Mouse (Mus musculus) megakaryocyte, adult 5-6 weeks (primary cell): ENCODE measurements around the gene Foxn1. TPM values are rescaled to one million over a fixed set of nuclear protein-coding genes. Genes with fewer than 3 reads are reported as not detected.

Experiments used
- ATAC-seq: 2 replicates; pipeline ENCODE4 v1.8.0; 2016; ENCODE audit warnings: mild to moderate bottlenecking, inconsistent platforms; ENCODE audit not compliant: poor library complexity, severe bottlenecking
- total RNA-seq, 2 experiments: library from RNA; stranded (forward) in 1 of 2; stranded (reverse) in 1 of 2; fragments of 153-499, 151-499 nt in 1 of 2; fragments of 221-1000, 200-1000 nt in 1 of 2; gene quantifications; 2 replicates each; pipeline versions ENCODE4 v1.2.3 to v1.2.4; 2015 to 2017

The Foxn1 gene
- total RNA-seq, 2 experiments from 2014 or later = not detected

DNA sequence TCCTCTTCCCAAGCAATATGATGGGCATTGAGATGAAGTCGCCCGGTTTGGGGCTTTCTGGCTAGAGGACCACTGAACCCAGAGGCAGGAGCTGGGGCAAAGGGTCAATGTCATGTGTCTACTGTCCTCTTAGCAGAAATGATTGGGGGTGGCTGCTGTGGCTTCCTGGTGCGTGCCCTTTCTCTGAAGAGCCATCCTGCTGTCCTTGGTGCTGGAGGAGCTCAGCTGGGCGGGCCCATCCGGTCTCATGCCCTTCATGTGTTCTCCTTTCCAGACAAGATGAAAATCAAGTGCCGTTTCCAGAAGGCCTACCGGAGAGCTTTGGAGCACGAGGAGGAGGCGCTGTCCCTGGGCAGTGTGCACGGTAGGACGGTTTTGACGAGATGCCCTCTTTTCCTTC is 53.7 kb downstream of the Foxn1 start:
- no peak for ATAC-seq

DNA sequence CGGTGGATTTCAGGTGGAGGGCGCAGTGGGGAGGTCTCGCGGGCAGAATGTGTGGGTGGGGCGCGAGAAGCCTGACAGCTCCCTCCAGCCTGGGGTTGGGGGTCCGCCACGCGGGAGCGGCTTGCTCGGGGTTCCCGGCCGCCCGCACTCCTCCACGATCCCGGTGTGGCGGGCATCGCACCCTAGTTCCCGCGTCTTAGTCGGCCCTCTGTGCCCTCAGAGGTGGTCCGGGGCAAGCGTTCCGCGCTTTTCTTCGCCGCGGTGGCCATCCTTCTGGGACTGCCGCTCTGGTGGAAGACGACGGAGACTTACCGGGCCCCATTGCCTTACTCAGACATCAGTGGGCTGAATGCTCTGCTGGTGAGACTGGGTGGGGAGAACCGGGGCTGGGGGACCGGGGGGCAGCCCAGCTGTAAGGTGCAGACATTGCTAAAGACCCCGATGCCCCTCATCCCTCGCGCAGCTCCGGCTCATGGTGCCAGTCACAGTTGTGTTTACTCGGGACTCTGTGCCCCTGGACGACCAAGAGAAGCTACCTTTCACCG is 57.8 kb downstream of the Foxn1 start:
- no peak for ATAC-seq

DNA sequence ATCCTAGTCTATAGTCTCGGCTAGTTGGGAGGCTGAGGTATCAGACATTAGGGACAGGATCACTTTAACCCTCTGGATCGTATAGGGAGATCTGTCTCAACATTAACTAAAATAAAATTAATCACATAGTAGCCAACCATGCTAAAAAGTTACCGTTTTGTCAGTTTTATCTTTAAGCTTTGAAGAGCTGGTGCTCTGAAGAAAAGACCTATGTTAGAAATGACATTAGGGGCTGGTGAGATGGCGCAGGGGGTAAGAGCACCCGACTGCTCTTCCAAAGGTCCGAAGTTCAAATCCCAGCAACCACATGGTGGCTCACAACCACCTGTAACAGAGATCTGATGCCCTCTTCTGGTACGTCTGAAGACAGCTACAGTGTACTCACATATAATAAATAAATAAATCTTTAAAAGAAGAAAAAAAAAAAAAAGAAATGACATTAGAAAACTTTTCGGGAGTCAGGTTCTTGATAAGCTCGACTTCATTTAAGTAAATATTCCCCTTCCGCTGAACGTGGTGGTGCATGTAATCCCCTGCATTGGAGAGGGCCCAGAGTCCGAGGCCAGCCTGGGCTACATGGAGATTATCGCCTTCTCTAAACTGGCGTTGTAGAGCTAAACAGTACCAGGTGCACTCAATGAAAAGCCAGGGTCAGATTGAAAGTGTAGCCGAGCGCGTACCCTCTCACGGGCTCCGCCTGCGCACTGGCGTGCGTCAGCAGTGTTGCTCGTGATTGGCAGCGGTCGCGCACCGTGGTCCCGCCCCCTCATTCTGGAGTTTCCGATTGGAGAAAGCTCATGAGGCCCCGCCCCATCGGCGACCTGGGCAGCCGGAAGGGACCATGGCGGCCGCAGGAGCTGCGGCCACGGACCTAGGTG is 58.5 kb downstream of the Foxn1 start, which contains the start of gene Pigs:
Pigs (plus strand) TSS at position 782 of the 878 bp plus-strand sequence.
- peak; percentile 100 for ATAC-seq

- ATAC-seq = no peak
Measured at GRCm38 (mm10) chr11:78327215-78327614, 59.1 kb downstream of the Foxn1 start.

- ATAC-seq = no peak
Measured at GRCm38 (mm10) chr11:78324965-78325364, 61.4 kb downstream of the Foxn1 start.

- no peak for ATAC-seq
Measured at GRCm38 (mm10) chr11:78324000-78324785, 62.2 kb downstream of the Foxn1 start.

DNA sequence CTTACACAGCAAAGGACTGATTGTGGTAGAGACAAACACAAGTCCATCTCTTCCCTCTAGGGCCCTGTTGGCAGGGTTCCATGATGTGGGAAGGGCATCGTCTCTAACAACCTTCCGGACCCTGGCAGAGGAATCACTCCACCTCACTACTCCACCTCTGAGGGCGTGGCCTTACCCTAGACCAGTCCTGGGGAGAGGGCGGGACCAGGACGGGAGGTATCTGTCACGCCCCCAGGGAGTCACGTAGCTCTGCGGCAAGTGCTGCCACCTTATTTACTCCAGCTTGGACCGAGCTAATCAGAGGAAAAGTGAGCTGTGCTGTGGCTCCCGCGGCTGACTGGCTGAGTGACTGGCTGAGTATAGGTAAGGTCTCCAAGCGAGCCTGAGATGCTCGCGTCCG is 63.5 kb downstream of the Foxn1 start, which contains the start of gene Aldoc:
Aldoc (plus strand) TSS at position 109 of the 400 bp plus-strand sequence.
- ATAC-seq = peak; percentile 95

DNA sequence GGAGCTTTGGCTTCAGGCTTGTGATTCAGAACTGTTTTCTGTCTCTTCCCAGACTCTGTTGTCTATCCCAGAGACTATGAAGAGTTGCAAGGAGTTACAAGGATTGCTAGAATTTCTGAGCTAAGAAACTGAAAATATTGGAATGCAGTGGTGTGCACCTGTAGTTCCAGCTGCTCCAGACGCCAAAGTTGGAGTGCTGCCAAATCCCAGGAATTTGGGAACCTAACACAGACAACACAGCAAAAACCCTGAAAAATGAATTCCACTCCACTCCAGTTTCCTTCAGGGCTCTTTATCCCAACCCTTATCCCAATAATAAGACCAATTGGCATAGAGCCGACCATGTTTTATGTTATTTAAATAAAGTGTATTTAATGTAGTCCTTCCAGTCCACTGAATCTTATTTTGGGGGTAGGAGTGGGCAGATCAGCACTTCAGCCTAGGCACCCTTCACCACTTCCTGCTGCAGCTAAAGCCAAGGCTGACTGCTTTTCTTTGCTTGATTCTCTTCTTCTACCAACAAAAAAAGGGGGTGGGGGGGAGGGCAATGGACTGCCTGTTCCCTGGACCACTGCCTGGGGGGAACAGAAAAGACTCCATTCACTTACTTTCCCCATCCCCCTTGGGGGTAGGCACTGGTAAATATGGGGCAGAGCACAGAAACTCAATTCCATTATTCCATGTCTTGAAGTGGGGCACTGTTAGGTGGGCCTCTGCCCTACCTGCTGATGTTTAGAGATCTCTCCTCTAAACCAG is 64.1 kb downstream of the Foxn1 start:
- ATAC-seq = no peak

DNA sequence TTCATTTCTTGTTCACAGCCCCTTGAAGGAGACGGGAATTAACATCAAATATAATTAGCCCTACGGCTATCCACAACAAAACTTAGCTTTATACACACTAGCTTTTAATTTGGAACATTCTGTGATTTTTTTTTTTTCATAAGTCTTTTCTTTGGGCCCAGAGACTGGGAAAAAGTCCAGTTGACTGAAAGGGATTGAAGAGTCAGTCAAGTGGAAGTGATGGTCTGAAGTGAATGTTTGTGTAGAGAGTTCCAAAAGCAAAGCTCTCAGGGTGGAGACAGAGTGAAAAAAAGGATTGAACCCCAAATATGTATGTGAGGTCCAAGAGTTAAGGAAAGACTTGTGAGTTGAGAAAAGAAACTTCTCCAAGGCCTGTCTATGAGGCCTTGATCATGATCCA is 67.9 kb downstream of the Foxn1 start:
- no peak for ATAC-seq

- ATAC-seq = no peak
Measured at GRCm38 (mm10) chr11:78313662-78314061, 72.7 kb downstream of the Foxn1 start.

- ATAC-seq = no peak
Measured at GRCm38 (mm10) chr11:78310861-78311511, 75.4 kb downstream of the Foxn1 start.

Other genes starting within 250 kb of the Foxn1 start
- 1.3 TPM in 2 replicates for gene Traf4, start 221.0 kb downstream of the Foxn1 start, total RNA-seq (2015)
- gene Traf4, start 221.0 kb downstream of the Foxn1 start, total RNA-seq (2017) = 0.51 and 2.2 TPM in 2 replicates
- 2.4 and 8.6 TPM in 2 replicates for gene Nek8, start 209.9 kb downstream of the Foxn1 start, total RNA-seq (2015)
- 2.1 and 6.9 TPM in 2 replicates for gene Nek8, start 209.9 kb downstream of the Foxn1 start, total RNA-seq (2017)
- gene Tlcd1, start 209.8 kb downstream of the Foxn1 start, total RNA-seq (2015) = 0.76 and 2.8 TPM in 2 replicates
- 1.0 and 1.3 TPM in 2 replicates for gene Tlcd1, start 209.8 kb downstream of the Foxn1 start, total RNA-seq (2017)
- gene Rpl23a, start 203.0 kb downstream of the Foxn1 start, total RNA-seq (2015) = 2,467 and 2,664 TPM in 2 replicates
- gene Rpl23a, start 203.0 kb downstream of the Foxn1 start, total RNA-seq (2017) = 2,641 and 2,675 TPM in 2 replicates
- not detected in 2 replicates for gene Rab34, start 198.1 kb downstream of the Foxn1 start, total RNA-seq (2015)
- 1.3 TPM in 1 of 2 replicates, not detected in the other for gene Rab34, start 198.1 kb downstream of the Foxn1 start, total RNA-seq (2017)
- 0.62 and 1.6 TPM in 2 replicates for gene Proca1, start 193.2 kb downstream of the Foxn1 start, total RNA-seq (2015)
- 1.1 and 1.3 TPM in 2 replicates for gene Proca1, start 193.2 kb downstream of the Foxn1 start, total RNA-seq (2017)
- 64.3 and 75.1 TPM in 2 replicates for gene Sdf2, start 140.8 kb downstream of the Foxn1 start, total RNA-seq (2015)
- 44.1 and 50.1 TPM in 2 replicates for gene Sdf2, start 140.8 kb downstream of the Foxn1 start, total RNA-seq (2017)
- gene Supt6, start 140.6 kb downstream of the Foxn1 start, total RNA-seq (2015) = 28.3 and 28.7 TPM in 2 replicates
- gene Supt6, start 140.6 kb downstream of the Foxn1 start, total RNA-seq (2017) = 27.2 and 36.4 TPM in 2 replicates
- 33.7 and 43.5 TPM in 2 replicates for gene 2610507B11Rik, start 124.8 kb downstream of the Foxn1 start, total RNA-seq (2015)
- gene 2610507B11Rik, start 124.8 kb downstream of the Foxn1 start, total RNA-seq (2017) = 54.6 and 57.2 TPM in 2 replicates
- 0.56 TPM in 1 of 2 replicates, not detected in the other for gene BC030499, start 95.7 kb downstream of the Foxn1 start, total RNA-seq (2015)
- gene BC030499, start 95.7 kb downstream of the Foxn1 start, total RNA-seq (2017) = 0.18 and 0.77 TPM in 2 replicates
- 23.6 and 31.6 TPM in 2 replicates for gene Spag5, start 85.0 kb downstream of the Foxn1 start, total RNA-seq (2015)
- 60.7 and 63.2 TPM in 2 replicates for gene Spag5, start 85.0 kb downstream of the Foxn1 start, total RNA-seq (2017)
- 0.62 and 1.7 TPM in 2 replicates for gene Aldoc, start 63.6 kb downstream of the Foxn1 start, total RNA-seq (2015)
- gene Aldoc, start 63.6 kb downstream of the Foxn1 start, total RNA-seq (2017) = 1.0 and 1.6 TPM in 2 replicates
- gene Pigs, start 58.1 kb downstream of the Foxn1 start, total RNA-seq (2015) = 31.8 and 33.5 TPM in 2 replicates
- gene Pigs, start 58.1 kb downstream of the Foxn1 start, total RNA-seq (2017) = 21.5 and 22.4 TPM in 2 replicates
- gene Unc119, start 43.1 kb downstream of the Foxn1 start, total RNA-seq (2015) = 94.0 and 96.6 TPM in 2 replicates
- gene Unc119, start 43.1 kb downstream of the Foxn1 start, total RNA-seq (2017) = 54.2 and 56.7 TPM in 2 replicates
- gene Slc13a2, start 35.7 kb upstream of the Foxn1 start, total RNA-seq (2015) = 0.51 TPM in 1 of 2 replicates, not detected in the other
- not detected in 2 replicates for gene Slc13a2, start 35.7 kb upstream of the Foxn1 start, total RNA-seq (2017)
- gene Slc46a1, start 79.1 kb upstream of the Foxn1 start, total RNA-seq (2015) = 0.46 TPM in 1 of 2 replicates, not detected in the other
- 0.33 and 0.77 TPM in 2 replicates for gene Slc46a1, start 79.1 kb upstream of the Foxn1 start, total RNA-seq (2017)
- 0.23 TPM in 1 of 2 replicates, not detected in the other for gene Sarm1, start 111.2 kb upstream of the Foxn1 start, total RNA-seq (2015)
- gene Sarm1, start 111.2 kb upstream of the Foxn1 start, total RNA-seq (2017) = not detected in 2 replicates
- not detected in 2 replicates for gene Vtn, start 112.5 kb upstream of the Foxn1 start, total RNA-seq (2015)
- not detected in 2 replicates for gene Vtn, start 112.5 kb upstream of the Foxn1 start, total RNA-seq (2017)
- gene Sebox, start 116.9 kb upstream of the Foxn1 start, total RNA-seq (2015) = not detected in 2 replicates
- gene Sebox, start 116.9 kb upstream of the Foxn1 start, total RNA-seq (2017) = not detected in 2 replicates
- 18.5 and 24.4 TPM in 2 replicates for gene Tmem199, start 125.6 kb upstream of the Foxn1 start, total RNA-seq (2015)
- 26.1 and 27.3 TPM in 2 replicates for gene Tmem199, start 125.6 kb upstream of the Foxn1 start, total RNA-seq (2017)
- 13.4 and 22.4 TPM in 2 replicates for gene Poldip2, start 125.6 kb upstream of the Foxn1 start, total RNA-seq (2015)
- gene Poldip2, start 125.6 kb upstream of the Foxn1 start, total RNA-seq (2017) = 15.9 and 23.1 TPM in 2 replicates
- 13.2 and 13.4 TPM in 2 replicates for gene Tnfaip1, start 149.8 kb upstream of the Foxn1 start, total RNA-seq (2015)
- gene Tnfaip1, start 149.8 kb upstream of the Foxn1 start, total RNA-seq (2017) = 6.8 and 10.2 TPM in 2 replicates
- 80.0 and 89.7 TPM in 2 replicates for gene Ift20, start 149.8 kb upstream of the Foxn1 start, total RNA-seq (2015)
- gene Ift20, start 149.8 kb upstream of the Foxn1 start, total RNA-seq (2017) = 96.0 and 119 TPM in 2 replicates
- gene Tmem97, start 164.2 kb upstream of the Foxn1 start, total RNA-seq (2015) = 24.9 and 25.6 TPM in 2 replicates
- 12.2 and 18.0 TPM in 2 replicates for gene Tmem97, start 164.2 kb upstream of the Foxn1 start, total RNA-seq (2017)